Comparison of ENCODE assay signal across 27 mouse cellular contexts in the genomic region with DNA sequence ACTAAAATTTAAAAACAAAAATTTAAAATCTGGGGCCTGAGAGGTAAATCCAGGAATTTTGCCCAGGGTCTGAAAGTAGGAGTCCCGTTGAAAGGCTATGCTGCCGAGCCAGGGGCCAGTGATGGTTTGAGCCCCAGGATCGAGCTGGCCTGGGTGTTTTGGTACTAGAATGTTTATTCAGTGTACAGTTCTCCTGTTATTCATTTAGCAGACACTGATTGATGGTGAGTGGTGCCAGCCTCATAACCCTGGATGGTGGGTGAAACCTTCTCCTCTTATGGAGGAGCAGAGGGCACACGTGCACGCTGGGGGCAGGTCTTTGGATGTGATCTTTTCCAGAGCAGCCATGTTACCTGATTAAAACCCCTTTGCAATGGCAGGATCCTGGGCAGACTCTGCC. TPM values are rescaled to one million over a fixed set of nuclear protein-coding genes. Genes with fewer than 3 reads are reported as not detected.
"Had no signal": no experiment of that assay in that cellular context is flagged by ENCODE, and none has a peak within 500 bp of the region (broad histone marks: within the 10 kb centered on the region; RNA-seq: fewer than 3 reads in every experiment).

No protein-coding gene starts in this region.

- ATAC-seq: forebrain, embryonic 16.5 days; hindbrain, postnatal 0 days; intestine, embryonic 16.5 days; liver, postnatal 0 days had no signal

- H3K36me3 ChIP-seq: hindbrain, embryonic 13.5 days; hindbrain, embryonic 15.5 days; limb, embryonic 12.5 days; liver, embryonic 15.5 days had no signal

- H3K9ac ChIP-seq: heart, embryonic 12.5 days; hindbrain, embryonic 13.5 days; hindbrain, embryonic 15.5 days; limb, embryonic 12.5 days; liver, embryonic 13.5 days; liver, embryonic 15.5 days; liver, postnatal 0 days had no signal

- H3K4me1 ChIP-seq: liver, embryonic 15.5 days had no signal

- H3K27me3 ChIP-seq: heart, embryonic 12.5 days; hindbrain, embryonic 13.5 days; hindbrain, embryonic 15.5 days; limb, embryonic 12.5 days; liver, embryonic 13.5 days; liver, embryonic 15.5 days had no signal

- H3K9me3 ChIP-seq: heart, embryonic 10.5 days; heart, embryonic 12.5 days; hindbrain, embryonic 13.5 days; hindbrain, embryonic 15.5 days; limb, embryonic 12.5 days; liver, embryonic 13.5 days; liver, embryonic 15.5 days had no signal

- H3K4me2 ChIP-seq: heart, embryonic 12.5 days; hindbrain, embryonic 13.5 days; hindbrain, embryonic 15.5 days; limb, embryonic 12.5 days; liver, embryonic 11.5 days; liver, embryonic 13.5 days; liver, embryonic 15.5 days had no signal

- DNase-seq: gastrocnemius, adult 2 months; gastrocnemius, postnatal 10 days; gastrocnemius, postnatal 25 days; heart, adult 11 months; heart, adult 2 months; heart, postnatal 10 days; heart, postnatal 36 days; kidney, adult 11 months; kidney, adult 2 months; kidney, postnatal 36 days; layer of hippocampus, adult 9-11 months; layer of hippocampus, postnatal 36 days; left cerebral cortex, postnatal 4 days; liver; liver, embryonic 13.5 days; liver, postnatal 0 days had no signal

- H3K27ac ChIP-seq: gastrocnemius, adult 2 months; heart, adult 2 months; heart, embryonic 10.5 days; hindbrain, embryonic 13.5 days; hindbrain, embryonic 15.5 days; hindbrain, postnatal 0 days; limb, embryonic 12.5 days; liver, embryonic 13.5 days; liver, embryonic 15.5 days had no signal

- H3K4me3 ChIP-seq: gastrocnemius, adult 2 months; heart, adult 2 months; heart, embryonic 10.5 days; heart, embryonic 12.5 days; hindbrain, embryonic 13.5 days; hindbrain, embryonic 15.5 days; limb, embryonic 12.5 days; liver, embryonic 13.5 days; liver, embryonic 15.5 days had no signal

RNA-seq across cellular contexts. Expression of a gene that starts 35.5 kb away (rescaled TPM):
- total RNA-seq: hematopoietic stem cell, adult 5-6 weeks had no signal
- polyA plus RNA-seq: liver, postnatal 0 days had no signal
